19 mouse cellular contexts compared by ENCODE assay signal in genomic region chr17:61325401-61325800, GRCm38 (mm10).
"Had no signal": no experiment of that assay in that cellular context is flagged by ENCODE, and none has a peak within 500 bp of the region (broad histone marks: within the 10 kb centered on the region; RNA-seq: fewer than 3 reads in every experiment).

No protein-coding gene starts in this region.

- H3K36me3 ChIP-seq: midbrain, embryonic 10.5 days; midbrain, embryonic 12.5 days; neural tube, embryonic 13.5 days; neural tube, embryonic 15.5 days had no signal

- H3K4me1 ChIP-seq: midbrain, embryonic 10.5 days; midbrain, embryonic 12.5 days; neural tube, embryonic 13.5 days; neural tube, embryonic 15.5 days had no signal

- H3K27me3 ChIP-seq: midbrain, embryonic 12.5 days; neural tube, embryonic 13.5 days; neural tube, embryonic 15.5 days had no signal

- H3K4me3 ChIP-seq: midbrain, embryonic 10.5 days; midbrain, embryonic 12.5 days; myocyte; neural tube, embryonic 13.5 days; neural tube, embryonic 15.5 days had no signal

- H3K9me3 ChIP-seq: midbrain, embryonic 10.5 days; midbrain, embryonic 12.5 days; neural tube, embryonic 13.5 days; neural tube, embryonic 15.5 days had no signal

- H3K4me2 ChIP-seq: lung, embryonic 14.5 days; midbrain, embryonic 12.5 days; neural tube, embryonic 13.5 days; neural tube, embryonic 15.5 days had no signal

- DNase-seq: lung, adult 18-20 months; lung, embryonic 14.5 days; lung, postnatal 14 days; lung, postnatal 36 days; midbrain, embryonic 14.5 days; retina, postnatal 1 day; right cerebral cortex, adult 18-20 months; right cerebral cortex, postnatal 25 days; right cerebral cortex, postnatal 4 days; spleen, adult 18-20 months; thymus, adult 18-20 months; thymus, postnatal 14 days; thymus, postnatal 36 days had no signal

- ATAC-seq: midbrain, embryonic 16.5 days had no signal

- H3K9ac ChIP-seq: lung, embryonic 14.5 days; midbrain, embryonic 12.5 days; neural tube, embryonic 13.5 days; neural tube, embryonic 15.5 days had no signal

- H3K27ac ChIP-seq: midbrain, embryonic 10.5 days; midbrain, embryonic 12.5 days; neural tube, embryonic 13.5 days; neural tube, embryonic 15.5 days had no signal
